ENCODE assay signal across 24 mouse cellular contexts in the genomic region with DNA sequence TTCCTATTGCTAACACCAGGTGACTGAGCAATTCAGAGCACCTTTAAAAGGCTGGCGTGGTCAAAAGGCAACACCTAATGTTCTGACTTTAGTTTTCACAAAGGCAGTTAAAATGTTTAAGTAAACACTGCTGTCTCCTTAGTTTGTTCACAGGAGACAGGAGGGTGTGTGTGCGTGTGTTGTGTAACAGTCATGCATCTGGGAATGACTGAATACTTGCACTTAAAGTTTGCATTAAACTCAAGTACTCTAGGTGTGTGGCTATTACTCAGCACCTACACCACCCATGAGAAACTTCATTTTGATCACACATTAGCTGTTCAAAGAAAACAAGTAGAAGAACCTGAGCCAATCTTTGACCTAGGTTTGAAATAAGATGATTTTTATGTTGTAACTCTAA.
DNase-seq lines count a peak whose midpoint lies in the region; ATAC-seq and TF ChIP-seq lines count a peak whose summit lies in the region.
"Had no signal": no experiment of that assay in that cellular context is flagged by ENCODE, and none has a peak within 500 bp of the region (broad histone marks: within the 10 kb centered on the region; RNA-seq: fewer than 3 reads in every experiment).

No protein-coding gene starts in this region.

- H3K4me2 ChIP-seq in lung, embryonic 14.5 days, result no peak overlapping the region
- no peak overlapping the region for H3K4me2 ChIP-seq in intestine, embryonic 16.5 days (ENCODE audit: low read depth, low read length)
- H3K4me2 ChIP-seq: embryonic facial prominence, embryonic 13.5 days; forebrain, embryonic 12.5 days; forebrain, embryonic 15.5 days; hindbrain, embryonic 12.5 days; hindbrain, embryonic 15.5 days had no signal

- 54% methylated on average over 2 of the region's 2 CpGs for WGBS in lung, embryonic 14.5 days
- WGBS in large intestine, adult 2 months, result 33% methylated on average over 2 of the region's 2 CpGs
- WGBS in intestine, embryonic 16.5 days, result 48% methylated on average over 2 of the region's 2 CpGs

- no peak overlapping the region for H3K27ac ChIP-seq in lung, embryonic 14.5 days (ENCODE audit: low read depth)
- no peak overlapping the region for H3K27ac ChIP-seq in intestine, embryonic 16.5 days (ENCODE audit: low read length)
- H3K27ac ChIP-seq: embryonic facial prominence, embryonic 10.5 days; embryonic facial prominence, embryonic 13.5 days; forebrain, embryonic 12.5 days; forebrain, embryonic 15.5 days; heart, adult 2 months; heart, embryonic 10.5 days; hindbrain, embryonic 12.5 days; hindbrain, embryonic 15.5 days had no signal

- H3K27me3 ChIP-seq in lung, embryonic 14.5 days (ENCODE audit: insufficient read depth, low read length), result no peaks in the 10 kb centered on the region
- no peaks in the 10 kb centered on the region for H3K27me3 ChIP-seq in intestine, embryonic 16.5 days (replicated peaks; ENCODE audit: control insufficient read depth, insufficient read depth, low read length)
- H3K27me3 ChIP-seq: embryonic facial prominence, embryonic 13.5 days; forebrain, embryonic 12.5 days; forebrain, embryonic 15.5 days; hindbrain, embryonic 12.5 days; hindbrain, embryonic 15.5 days had no signal

- no peak overlapping the region for H3K9ac ChIP-seq in lung, embryonic 14.5 days
- no peak overlapping the region for H3K9ac ChIP-seq in intestine, embryonic 16.5 days (ENCODE audit: low read depth, low read length)
- H3K9ac ChIP-seq: embryonic facial prominence, embryonic 13.5 days; forebrain, embryonic 12.5 days; forebrain, embryonic 15.5 days; hindbrain, embryonic 12.5 days; hindbrain, embryonic 15.5 days had no signal

- no peaks in the 10 kb centered on the region for H3K4me1 ChIP-seq in lung, embryonic 14.5 days (ENCODE audit: insufficient read depth)
- H3K4me1 ChIP-seq in intestine, embryonic 16.5 days (ENCODE audit: control insufficient read depth, insufficient read depth, low read length), result no peaks in the 10 kb centered on the region
- H3K4me1 ChIP-seq: embryonic facial prominence, embryonic 10.5 days; embryonic facial prominence, embryonic 13.5 days; forebrain, embryonic 12.5 days; forebrain, embryonic 15.5 days; hindbrain, embryonic 12.5 days; hindbrain, embryonic 15.5 days had no signal

- no peaks in the 10 kb centered on the region for H3K9me3 ChIP-seq in lung, embryonic 14.5 days (ENCODE audit: low read depth, low read length)
- H3K9me3 ChIP-seq in intestine, embryonic 16.5 days (ENCODE audit: control insufficient read depth, low read length), result no peaks in the 10 kb centered on the region
- H3K9me3 ChIP-seq: embryonic facial prominence, embryonic 10.5 days; embryonic facial prominence, embryonic 13.5 days; forebrain, embryonic 12.5 days; forebrain, embryonic 15.5 days; heart, embryonic 10.5 days; hindbrain, embryonic 12.5 days; hindbrain, embryonic 15.5 days had no signal

- TF ChIP-seq CTCF in lung, embryonic 14.5 days (IDR thresholded peaks at IDR 0.05; ENCODE audit: low read depth), result no peak

- no peak for DNase-seq in lung, embryonic 14.5 days
- no peak for DNase-seq in lung, postnatal 14 days
- DNase-seq in large intestine, adult 2 months (ENCODE audit: low read depth, low spot score), result peak; percentile 43
- DNase-seq in lung, postnatal 25 days (ENCODE audit: low spot score), result peak; percentile 4
- DNase-seq in yolk sac, embryonic 10.5 days (ENCODE audit: low spot score), result no peak
- DNase-seq: adrenal gland, adult 2 months; adrenal gland, postnatal 14 days; cerebellum, adult 11 months; cerebellum, adult 2 months; cerebellum, adult 9-11 months; cerebellum, postnatal 25 days; embryo, embryonic 11 days; gastrocnemius, postnatal 25 days; heart, adult 2 months had no signal

- H3K4me3 ChIP-seq in lung, embryonic 14.5 days (ENCODE audit: low read depth, low read length), result no peak overlapping the region
- no peak overlapping the region for H3K4me3 ChIP-seq in intestine, embryonic 16.5 days (ENCODE audit: low read length)
- H3K4me3 ChIP-seq: embryonic facial prominence, embryonic 10.5 days; embryonic facial prominence, embryonic 13.5 days; erythroblast, embryonic 14.5 days; forebrain, embryonic 12.5 days; forebrain, embryonic 15.5 days; heart, adult 2 months; heart, embryonic 10.5 days; hindbrain, embryonic 12.5 days; hindbrain, embryonic 15.5 days had no signal

- no peaks in the 10 kb centered on the region for H3K36me3 ChIP-seq in lung, embryonic 14.5 days (ENCODE audit: insufficient read depth)
- H3K36me3 ChIP-seq in intestine, embryonic 16.5 days (ENCODE audit: control insufficient read depth, insufficient read depth, low read length), result no peaks in the 10 kb centered on the region
- H3K36me3 ChIP-seq: embryonic facial prominence, embryonic 10.5 days; forebrain, embryonic 15.5 days; heart, embryonic 10.5 days had no signal

- ATAC-seq in lung, embryonic 14.5 days (ENCODE audit: insufficient read depth), result peak; percentile 41; the same call in 1 of the 2 replicates
- ATAC-seq in intestine, embryonic 16.5 days, result no peak
- ATAC-seq: CD4-positive, CD25-positive, alpha-beta regulatory T cell, adult 4 months; forebrain, embryonic 15.5 days had no signal

Comparison
In these comparisons a context has a peak if more than half of its experiments do, and no peak if none do; other contexts are left out.
1. DNase-seq: peak in large intestine, adult 2 months (single experiment) and lung, postnatal 25 days (single experiment); none in lung, embryonic 14.5 days (single experiment), lung, postnatal 14 days (single experiment) and yolk sac, embryonic 10.5 days (single experiment).